Mouse (Mus musculus) adrenal gland, postnatal 10 days (tissue): ENCODE measurements around the gene Gm6904. TPM values are rescaled to one million over a fixed set of nuclear protein-coding genes. Genes with fewer than 3 reads are reported as not detected.

Experiments
- total RNA-seq, 2 experiments: library from RNA; stranded (reverse); gene quantifications; 2 replicates each; pipeline ENCODE4 v1.2.3; 2021

Gm6904 gene
- total RNA-seq, 2 experiments from 2014 or later: not detected

Other genes starting within 250 kb of the Gm6904 start
- not detected for gene 1700129C05Rik, start 117.3 kb downstream of the Gm6904 start, total RNA-seq
- gene Gm5142, start 81.5 kb downstream of the Gm6904 start, total RNA-seq: not detected
- gene Rcbtb1, start 59.0 kb downstream of the Gm6904 start, total RNA-seq: 10 to 100 TPM; 26.6 to 32.9 TPM
- under 1 TPM; 0.36 to 0.39 TPM for gene Phf11a, start 37.3 kb upstream of the Gm6904 start, total RNA-seq
- gene Phf11b, start 81.1 kb upstream of the Gm6904 start, total RNA-seq: 1 to 10 TPM in 1 of 2 experiments, under 1 TPM in 1; 0.67 to 1.1 TPM
- 1 to 10 TPM; 3.6 to 5.4 TPM for gene Phf11d, start 105.3 kb upstream of the Gm6904 start, total RNA-seq
- under 1 TPM; 0.81 to 0.97 TPM for gene Phf11c, start 135.2 kb upstream of the Gm6904 start, total RNA-seq
- 10 to 100 TPM in 1 of 2 experiments, 1 to 10 TPM in 1; 8.6 to 12.1 TPM for gene Setdb2, start 180.7 kb upstream of the Gm6904 start, total RNA-seq
- 10 to 100 TPM; 34.8 to 41.6 TPM for gene Cab39l, start 180.8 kb upstream of the Gm6904 start, total RNA-seq